In genomic region chr3:157274143-157274542, GRCm38 (mm10) we compare ENCODE assay signal across 29 mouse cellular contexts.
"Had no signal": no experiment of that assay in that cellular context is flagged by ENCODE, and none has a peak within 500 bp of the region (broad histone marks: within the 10 kb centered on the region; RNA-seq: fewer than 3 reads in every experiment).

No protein-coding gene starts in this region.

- H3K36me3 ChIP-seq: embryonic facial prominence, embryonic 10.5 days; embryonic facial prominence, embryonic 12.5 days; embryonic facial prominence, embryonic 13.5 days; embryonic facial prominence, embryonic 15.5 days; forebrain, embryonic 10.5 days; forebrain, embryonic 12.5 days; forebrain, embryonic 15.5 days; heart, embryonic 10.5 days; heart, embryonic 12.5 days; heart, embryonic 13.5 days had no signal

- H3K27ac ChIP-seq: embryonic facial prominence, embryonic 10.5 days; embryonic facial prominence, embryonic 12.5 days; embryonic facial prominence, embryonic 13.5 days; embryonic facial prominence, embryonic 15.5 days; forebrain, embryonic 10.5 days; forebrain, embryonic 12.5 days; forebrain, embryonic 13.5 days; forebrain, embryonic 15.5 days; gastrocnemius, adult 2 months; heart, adult 2 months; heart, embryonic 10.5 days; heart, embryonic 13.5 days had no signal

- H3K9ac ChIP-seq: embryonic facial prominence, embryonic 12.5 days; embryonic facial prominence, embryonic 13.5 days; embryonic facial prominence, embryonic 15.5 days; forebrain, embryonic 12.5 days; forebrain, embryonic 13.5 days; forebrain, embryonic 15.5 days; forebrain, postnatal 0 days; heart, embryonic 12.5 days; heart, embryonic 13.5 days had no signal

- ATAC-seq: forebrain, embryonic 13.5 days; forebrain, embryonic 14.5 days; forebrain, embryonic 15.5 days; forebrain, embryonic 16.5 days; forebrain, postnatal 0 days had no signal

- H3K27me3 ChIP-seq: embryonic facial prominence, embryonic 12.5 days; embryonic facial prominence, embryonic 13.5 days; embryonic facial prominence, embryonic 15.5 days; forebrain, embryonic 12.5 days; forebrain, embryonic 13.5 days; forebrain, embryonic 15.5 days; heart, embryonic 12.5 days; heart, embryonic 13.5 days had no signal

- H3K4me3 ChIP-seq: embryonic facial prominence, embryonic 10.5 days; embryonic facial prominence, embryonic 12.5 days; embryonic facial prominence, embryonic 13.5 days; embryonic facial prominence, embryonic 15.5 days; erythroblast, embryonic 14.5 days; forebrain, embryonic 10.5 days; forebrain, embryonic 12.5 days; forebrain, embryonic 13.5 days; forebrain, embryonic 15.5 days; gastrocnemius, adult 2 months; heart, adult 2 months; heart, embryonic 10.5 days; heart, embryonic 12.5 days; heart, embryonic 13.5 days had no signal

- DNase-seq: cerebellum, adult 8-10 months; cerebellum, adult 9-11 months; cerebellum, postnatal 10 days; cerebellum, postnatal 36 days; embryo, embryonic 11 days; forebrain, postnatal 0 days; gastrocnemius, adult 2 months; gastrocnemius, postnatal 10 days; gastrocnemius, postnatal 14 days; gastrocnemius, postnatal 25 days; gastrocnemius, postnatal 36 days; heart, adult 11 months; heart, adult 18-20 months; heart, adult 2 months had no signal

- H3K4me1 ChIP-seq: embryonic facial prominence, embryonic 10.5 days; embryonic facial prominence, embryonic 12.5 days; embryonic facial prominence, embryonic 13.5 days; embryonic facial prominence, embryonic 15.5 days; forebrain, embryonic 10.5 days; forebrain, embryonic 12.5 days; forebrain, embryonic 13.5 days; forebrain, embryonic 15.5 days; heart, embryonic 10.5 days; heart, embryonic 12.5 days; heart, embryonic 13.5 days had no signal

- H3K4me2 ChIP-seq: embryonic facial prominence, embryonic 12.5 days; embryonic facial prominence, embryonic 13.5 days; embryonic facial prominence, embryonic 15.5 days; forebrain, embryonic 12.5 days; forebrain, embryonic 13.5 days; forebrain, embryonic 15.5 days; heart, embryonic 11.5 days; heart, embryonic 12.5 days; heart, embryonic 13.5 days had no signal

- H3K9me3 ChIP-seq: embryonic facial prominence, embryonic 10.5 days; embryonic facial prominence, embryonic 12.5 days; embryonic facial prominence, embryonic 13.5 days; embryonic facial prominence, embryonic 15.5 days; forebrain, embryonic 10.5 days; forebrain, embryonic 12.5 days; forebrain, embryonic 13.5 days; forebrain, embryonic 15.5 days; heart, embryonic 10.5 days; heart, embryonic 12.5 days; heart, embryonic 13.5 days had no signal
